Mouse (Mus musculus) testis, postnatal 10 days (tissue): Measurements from ENCODE around the gene Hamp2.

Experiments used
- DNase-seq: peaks from one replicate; pipeline ENCODE4 v3.0.0; 2021; ENCODE audit warnings: low spot score

Gene Hamp2

GRCm38 (mm10) chr7:30891746-30892145 is 32.7 kb downstream of the Hamp2 start:
- no peak for DNase-seq

- DNase-seq: no peak
Observed at GRCm38 (mm10) chr7:30890681-30891080, 33.8 kb downstream of the Hamp2 start.

- no peak for DNase-seq
Observed at GRCm38 (mm10) chr7:30888786-30889185, 35.7 kb downstream of the Hamp2 start.

- DNase-seq: no peak
Observed at GRCm38 (mm10) chr7:30887568-30888188, 36.8 kb downstream of the Hamp2 start.

GRCm38 (mm10) chr7:30886852-30887251 is 37.6 kb downstream of the Hamp2 start:
- no peak for DNase-seq

GRCm38 (mm10) chr7:30884047-30884446 is 40.4 kb downstream of the Hamp2 start:
- DNase-seq: no peak

GRCm38 (mm10) chr7:30881367-30881766 is 43.1 kb downstream of the Hamp2 start:
- DNase-seq: no peak

GRCm38 (mm10) chr7:30880176-30880575 is 44.3 kb downstream of the Hamp2 start, which contains the start of gene Cd22:
Cd22 (minus strand) TSS chr7:30880342.
- no peak for DNase-seq

- no peak for DNase-seq
Observed at GRCm38 (mm10) chr7:30878950-30879349, 45.5 kb downstream of the Hamp2 start.

- peak; percentile 94 for DNase-seq
Observed at GRCm38 (mm10) chr7:30873083-30873482, 51.4 kb downstream of the Hamp2 start.
